Mouse (Mus musculus) embryonic facial prominence, embryonic 12.5 days (tissue): Measurements from ENCODE around the gene Ptx4. TPM values are rescaled to one million over a fixed set of nuclear protein-coding genes. Genes with fewer than 3 reads are reported as not detected.

ENCODE experiments used
- ATAC-seq: fragments of 200-750 bp; cut with Nextera tagmentation; 2 replicates; pipeline ENCODE4 v1.8.0; 2017; ENCODE audit not compliant: insufficient number of reproducible peaks, insufficient read depth, low FRiP score, low TSS enrichment
- H3K27ac ChIP-seq: fragments of 300-500 bp; sonication (generic); 2 replicates; pipeline ENCODE4 v1.5.1; 2016; ENCODE audit warnings: mild to moderate bottlenecking
- H3K27me3 ChIP-seq: fragments of 300-500 bp; sonication (generic); 2 replicates; pipeline ENCODE4 v1.6.1; 2016; ENCODE audit warnings: mild to moderate bottlenecking, moderate library complexity
- H3K36me3 ChIP-seq: fragments of 300-500 bp; sonication (generic); 2 replicates; pipeline ENCODE4 v1.6.1; 2016; ENCODE audit warnings: mild to moderate bottlenecking
- H3K4me1 ChIP-seq: fragments of 300-500 bp; sonication (generic); 2 replicates; pipeline ENCODE4 v1.6.1; 2016
- H3K4me2 ChIP-seq: fragments of 300-500 bp; sonication (generic); replicated peaks from 2 replicates; pipeline ENCODE4 v1.6.1; 2016; ENCODE audit warnings: mild to moderate bottlenecking, moderate library complexity
- H3K4me3 ChIP-seq: fragments of 300-500 bp; sonication (generic); 2 replicates; pipeline ENCODE4 v1.5.1; 2016; ENCODE audit warnings: mild to moderate bottlenecking
- H3K9ac ChIP-seq: fragments of 300-500 bp; sonication (generic); 2 replicates; pipeline ENCODE4 v1.6.1; 2016; ENCODE audit warnings: mild to moderate bottlenecking, moderate library complexity
- H3K9me3 ChIP-seq: fragments of 300-500 bp; sonication (generic); 2 replicates; pipeline ENCODE4 v1.6.1; 2016; ENCODE audit warnings: mild to moderate bottlenecking, moderate library complexity
- WGBS: fragments of 180-500 bp; shearing (Covaris S2); methylation state at CpG from one replicate; pipeline ENCODE4 v1.1.7; 2016; 5-methylcytosine and 5-hydroxymethylcytosine counted together
- polyA plus RNA-seq: library from polyadenylated mRNA; unstranded; fragments of >200 nt; fragmentation: Nextera tagmentation; extraction: Ambion mirVana; gene quantifications from 2 replicates; pipeline ENCODE4 v1.2.1, GENCODE M21; 2016

Gene Ptx4
- polyA plus RNA-seq, 1 experiment from 2014 or later = 0.88 TPM

GRCm38 (mm10) chr17:25163387-25163786, 42.8 kb downstream of the Ptx4 start:
- ATAC-seq = no peak
- no peak overlapping the region for H3K9ac ChIP-seq
- no peak overlapping the region for H3K4me3 ChIP-seq

DNA sequence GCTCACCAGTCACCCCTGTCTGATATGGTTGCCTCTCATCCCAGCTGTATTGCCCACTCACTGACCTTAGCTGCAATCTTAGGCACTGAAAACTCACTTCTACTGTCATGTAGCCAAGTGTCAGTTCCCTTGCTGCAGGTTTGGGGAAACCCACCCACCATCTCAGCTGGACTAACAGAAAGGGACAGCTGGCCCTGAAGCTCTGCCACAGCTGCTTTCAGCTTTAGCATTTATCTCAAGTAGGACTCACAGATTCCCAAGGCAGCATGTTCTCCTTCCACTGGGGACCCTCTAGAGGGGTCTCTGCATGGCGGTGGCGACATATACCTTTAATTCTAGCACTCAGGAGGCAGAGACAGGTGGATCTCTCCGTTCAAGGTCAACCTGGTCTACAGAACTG, 44.2 kb downstream of the Ptx4 start:
- Histone ChIP-seq H3K4me1 (no peaks in the 10 kb centered on the region), H3K9ac (no peak overlapping the region), H3K4me3 (no peak overlapping the region), H3K36me3 (peaks cover 16% of the 10 kb centered on the region), H3K4me2 (no peak overlapping the region), H3K27ac (no peak overlapping the region), H3K9me3 (no peaks in the 10 kb centered on the region), H3K27me3 (no peaks in the 10 kb centered on the region)
- WGBS = 87% methylated on average over 3 of the region's 3 CpGs
- no peak for ATAC-seq

More at GRCm38 (mm10) chr17:25163387-25163786, 42.8 kb downstream of the Ptx4 start:
- H3K36me3 ChIP-seq = peaks cover 25% of the 10 kb centered on the region
- H3K4me2 ChIP-seq = no peak overlapping the region
- WGBS = 76% methylated on average over 7 of the region's 7 CpGs
- H3K9me3 ChIP-seq = no peaks in the 10 kb centered on the region
- no peak overlapping the region for H3K27ac ChIP-seq
- H3K27me3 ChIP-seq = no peaks in the 10 kb centered on the region
- H3K4me1 ChIP-seq = no peaks in the 10 kb centered on the region

DNA sequence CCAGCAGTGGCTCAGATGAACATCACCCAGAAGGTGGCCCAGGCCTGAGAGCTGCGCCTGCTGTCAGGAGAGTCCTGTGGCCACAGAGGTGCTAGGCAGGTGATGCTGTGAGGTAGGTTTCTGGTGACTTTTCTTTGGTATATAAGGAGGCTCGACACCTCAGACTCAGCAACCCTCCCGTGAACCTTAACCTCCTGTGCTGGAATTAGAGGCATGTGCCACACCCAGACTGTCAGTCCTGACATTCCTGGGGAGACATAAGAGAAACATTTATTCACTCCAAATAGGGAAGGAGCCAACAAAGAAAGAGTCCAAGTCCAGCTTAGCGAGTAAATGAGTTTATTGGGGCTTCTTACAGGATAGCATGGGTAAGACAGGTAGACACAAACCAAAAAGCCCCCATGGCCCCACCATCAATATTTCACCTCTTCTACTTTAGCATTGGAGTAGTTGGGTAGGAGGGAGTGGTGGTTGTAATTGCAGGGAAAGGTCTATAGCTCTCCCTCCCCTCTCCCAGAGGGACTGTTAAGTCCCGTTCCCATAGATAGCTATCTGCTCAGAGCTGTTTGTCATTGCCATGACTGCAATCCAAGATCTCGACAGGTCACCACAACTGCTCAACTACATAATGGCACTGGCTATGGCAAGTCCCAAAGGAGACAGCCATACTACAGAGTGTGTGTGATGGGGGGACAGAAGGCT, 45.6 kb downstream of the Ptx4 start:
- H3K27me3 ChIP-seq = no peaks in the 10 kb centered on the region
- H3K9ac ChIP-seq = no peak overlapping the region
- H3K27ac ChIP-seq = no peak overlapping the region
- no peak for ATAC-seq
- 0 out of 2 replicates have a peak, but pooled peaks cover 2% of the 10 kb centered on the region for H3K36me3 ChIP-seq
- H3K4me1 ChIP-seq = no peaks in the 10 kb centered on the region
- no peaks in the 10 kb centered on the region for H3K9me3 ChIP-seq
- no peak overlapping the region for H3K4me2 ChIP-seq
- WGBS = 65% methylated on average over 6 of the region's 6 CpGs
- H3K4me3 ChIP-seq = no peak overlapping the region

- WGBS = 84% methylated on average over 2 of the region's 2 CpGs
- no peak overlapping the region for H3K4me3 ChIP-seq
- no peaks in the 10 kb centered on the region for H3K36me3 ChIP-seq
- H3K9ac ChIP-seq = no peak overlapping the region
- no peak for ATAC-seq
- H3K27ac ChIP-seq = no peak overlapping the region
- no peaks in the 10 kb centered on the region for H3K27me3 ChIP-seq
- no peaks in the 10 kb centered on the region for H3K4me1 ChIP-seq
- no peak overlapping the region for H3K4me2 ChIP-seq
- no peaks in the 10 kb centered on the region for H3K9me3 ChIP-seq
Observed at GRCm38 (mm10) chr17:25169706-25170105, 49.1 kb downstream of the Ptx4 start.

DNA sequence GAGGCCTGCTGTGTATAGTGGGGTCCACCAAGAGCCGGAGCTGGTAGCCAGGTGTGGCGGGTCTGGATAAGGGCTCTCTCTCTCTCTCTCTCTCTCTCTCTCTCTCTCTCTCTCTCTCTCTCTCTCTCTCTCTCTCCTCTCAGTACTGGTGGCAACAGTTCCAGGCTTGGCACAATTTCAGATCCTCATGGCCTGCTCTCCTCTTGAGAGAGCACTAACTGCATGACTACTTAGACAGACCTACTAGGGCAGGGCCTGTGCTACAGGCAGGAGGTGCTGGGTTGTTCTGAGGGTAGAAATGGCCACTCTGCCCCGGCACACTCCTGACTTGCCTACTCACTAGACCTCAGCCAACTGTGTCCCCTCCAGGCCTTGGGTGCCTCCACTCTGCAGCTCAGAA, 52.0 kb downstream of the Ptx4 start:
- Histone ChIP-seq H3K27me3 (no peaks in the 10 kb centered on the region), H3K4me1 (no peaks in the 10 kb centered on the region), H3K9ac (no peak overlapping the region), H3K4me2 (no peak overlapping the region), H3K27ac (no peak overlapping the region), H3K9me3 (no peaks in the 10 kb centered on the region), H3K4me3 (no peak overlapping the region), H3K36me3 (no peaks in the 10 kb centered on the region)
- 93% methylated on average over 3 of the region's 3 CpGs for WGBS
- ATAC-seq = no peak

Other genes starting within 250 kb of the Ptx4 start
- gene Nubp2, start 234.4 kb upstream of the Ptx4 start, polyA plus RNA-seq = 49.7 and 53.6 TPM in 2 replicates
- 43.3 and 43.8 TPM in 2 replicates for gene Spsb3, start 234.1 kb upstream of the Ptx4 start, polyA plus RNA-seq
- gene Eme2, start 225.7 kb upstream of the Ptx4 start, polyA plus RNA-seq = 38.7 and 42.4 TPM in 2 replicates
- 99.6 and 107 TPM in 2 replicates for gene Mrps34, start 225.6 kb upstream of the Ptx4 start, polyA plus RNA-seq
- 44.8 and 46.1 TPM in 2 replicates for gene Nme3, start 224.3 kb upstream of the Ptx4 start, polyA plus RNA-seq
- 55.8 and 59.5 TPM in 2 replicates for gene Mapk8ip3, start 183.8 kb upstream of the Ptx4 start, polyA plus RNA-seq
- gene Jpt2, start 160.1 kb upstream of the Ptx4 start, polyA plus RNA-seq = 270 and 277 TPM in 2 replicates
- 10.5 and 12.0 TPM in 2 replicates for gene Cramp1l, start 105.0 kb upstream of the Ptx4 start, polyA plus RNA-seq
- 29.0 and 29.8 TPM in 2 replicates for gene Ift140, start 104.7 kb upstream of the Ptx4 start, polyA plus RNA-seq
- gene Tmem204, start 37.2 kb upstream of the Ptx4 start, polyA plus RNA-seq = 13.2 and 15.5 TPM in 2 replicates
- 49.1 and 51.0 TPM in 2 replicates for gene Telo2, start 4.8 kb upstream of the Ptx4 start, polyA plus RNA-seq
- gene Clcn7, start 12.6 kb downstream of the Ptx4 start, polyA plus RNA-seq = 27.1 and 27.4 TPM in 2 replicates
- not detected in 2 replicates for gene Ccdc154, start 41.7 kb downstream of the Ptx4 start, polyA plus RNA-seq
- gene Gm38655, start 54.7 kb downstream of the Ptx4 start, polyA plus RNA-seq = not detected in 2 replicates
- 35.1 and 35.3 TPM in 2 replicates for gene BC003965, start 63.8 kb downstream of the Ptx4 start, polyA plus RNA-seq
- 10.6 and 12.9 TPM in 2 replicates for gene Unkl, start 67.6 kb downstream of the Ptx4 start, polyA plus RNA-seq
- 34.1 and 34.9 TPM in 2 replicates for gene Gnptg, start 119.4 kb downstream of the Ptx4 start, polyA plus RNA-seq
- gene Tsr3, start 119.4 kb downstream of the Ptx4 start, polyA plus RNA-seq = 63.7 and 65.8 TPM in 2 replicates
- gene Baiap3, start 135.6 kb downstream of the Ptx4 start, polyA plus RNA-seq = 1.5 and 1.9 TPM in 2 replicates
- gene Ube2i, start 153.9 kb downstream of the Ptx4 start, polyA plus RNA-seq = 782 and 798 TPM in 2 replicates
- not detected in 2 replicates for gene Prss34, start 177.6 kb downstream of the Ptx4 start, polyA plus RNA-seq
- gene Prss28, start 187.9 kb downstream of the Ptx4 start, polyA plus RNA-seq = 0.19 TPM in 1 of 2 replicates, not detected in the other
- not detected in 2 replicates for gene Prss29, start 197.9 kb downstream of the Ptx4 start, polyA plus RNA-seq
- gene Tpsab1, start 224.8 kb downstream of the Ptx4 start, polyA plus RNA-seq = not detected in 2 replicates
- gene Tpsb2, start 245.5 kb downstream of the Ptx4 start, polyA plus RNA-seq = not detected in 2 replicates
- 0.31 TPM in 1 of 2 replicates, not detected in the other for gene Tpsg1, start 248.5 kb downstream of the Ptx4 start, polyA plus RNA-seq